In the genomic region with DNA sequence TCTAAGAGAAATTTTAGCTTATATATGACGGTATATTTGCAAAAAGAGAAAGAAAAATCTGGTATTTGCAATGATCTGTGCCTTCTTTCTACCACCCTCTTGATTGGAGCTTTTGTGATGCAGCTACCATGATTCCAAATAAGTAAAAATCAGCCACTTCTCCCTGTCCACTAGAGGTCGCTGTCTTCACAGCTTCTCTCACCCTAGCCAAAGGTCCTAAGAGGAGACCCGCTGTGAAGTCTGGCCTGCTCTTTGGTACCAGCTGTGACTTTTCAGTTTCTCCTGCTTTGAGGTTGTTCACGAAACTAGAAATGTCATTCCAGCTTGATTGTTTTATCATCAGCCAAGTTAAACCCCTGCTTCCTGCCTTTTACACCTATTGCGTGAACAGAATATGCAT, we compare ENCODE assay signal across 9 mouse cellular contexts. TPM values are rescaled to one million over a fixed set of nuclear protein-coding genes. Genes with fewer than 3 reads are reported as not detected.
A peak's percentile ranks its signal among the peaks of the same experiment; 100 is the strongest.
DNase-seq lines count a peak whose midpoint lies in the region; ATAC-seq and TF ChIP-seq lines count a peak whose summit lies in the region.
"Had no signal": no experiment of that assay in that cellular context is flagged by ENCODE, and none has a peak within 500 bp of the region (broad histone marks: within the 10 kb centered on the region; RNA-seq: fewer than 3 reads in every experiment).

No protein-coding gene starts in this region.

- 39% methylated on average over 5 of the region's 5 CpGs for WGBS in intestine, postnatal 0 days
- WGBS in intestine, embryonic 15.5 days, result 29% methylated on average over 5 of the region's 5 CpGs
- WGBS in embryonic facial prominence, embryonic 14.5 days, result 28% methylated on average over 5 of the region's 5 CpGs

- peak; percentile 77 for TF ChIP-seq CTCF in intestine, postnatal 0 days (IDR thresholded peaks at IDR 0.05; ENCODE audit: low read depth)

- H3K4me3 ChIP-seq in intestine, postnatal 0 days (ENCODE audit: low read depth, low read length), result no peak overlapping the region
- H3K4me3 ChIP-seq in intestine, embryonic 15.5 days (replicated peaks), result no peak overlapping the region
- no peak overlapping the region for H3K4me3 ChIP-seq in embryonic facial prominence, embryonic 14.5 days (ENCODE audit: low read depth, low read length)
- H3K4me3 ChIP-seq: myocyte had no signal

- H3K27me3 ChIP-seq in intestine, postnatal 0 days (replicated peaks; ENCODE audit: control insufficient read depth, insufficient read depth, low read length), result no peaks in the 10 kb centered on the region
- H3K27me3 ChIP-seq in intestine, embryonic 15.5 days (replicated peaks), result no peaks in the 10 kb centered on the region
- H3K27me3 ChIP-seq in embryonic facial prominence, embryonic 14.5 days (replicated peaks; ENCODE audit: control insufficient read depth, insufficient read depth, low read length), result peaks cover 8% of the 10 kb centered on the region

- peak; percentile 36 for DNase-seq in CD4-positive helper T cell, adult 2 months (ENCODE audit: low read depth, low spot score)
- peak; percentile 71 for DNase-seq in R1 (ENCODE audit: low read depth, low spot score)
- peak; percentile 59 for DNase-seq in embryonic facial prominence, embryonic 14.5 days (ENCODE audit: low spot score)
- peak; percentile 24 for DNase-seq in lung, postnatal 25 days (ENCODE audit: low spot score)
- no peak for DNase-seq in ovary, postnatal 36 days (ENCODE audit: low spot score)

- H3K36me3 ChIP-seq in intestine, postnatal 0 days (ENCODE audit: control insufficient read depth, insufficient read depth), result no peaks in the 10 kb centered on the region
- no peaks in the 10 kb centered on the region for H3K36me3 ChIP-seq in intestine, embryonic 15.5 days
- H3K36me3 ChIP-seq in embryonic facial prominence, embryonic 14.5 days (ENCODE audit: control insufficient read depth, insufficient read depth, low read length), result no peaks in the 10 kb centered on the region

- no peaks in the 10 kb centered on the region for H3K9me3 ChIP-seq in intestine, postnatal 0 days (ENCODE audit: control insufficient read depth)
- no peaks in the 10 kb centered on the region for H3K9me3 ChIP-seq in intestine, embryonic 15.5 days
- H3K9me3 ChIP-seq in embryonic facial prominence, embryonic 14.5 days (ENCODE audit: control insufficient read depth, low read length), result no peaks in the 10 kb centered on the region

- H3K27ac ChIP-seq in intestine, postnatal 0 days (ENCODE audit: low read depth, low read length), result no peak overlapping the region
- no peak overlapping the region for H3K27ac ChIP-seq in intestine, embryonic 15.5 days
- no peak overlapping the region for H3K27ac ChIP-seq in embryonic facial prominence, embryonic 14.5 days (replicated peaks; ENCODE audit: low read depth, low read length)

- no peak overlapping the region for H3K9ac ChIP-seq in intestine, postnatal 0 days (ENCODE audit: low read depth, low read length)
- H3K9ac ChIP-seq in intestine, embryonic 15.5 days, result no peak overlapping the region
- H3K9ac ChIP-seq in embryonic facial prominence, embryonic 14.5 days (ENCODE audit: low read depth, low read length), result no peak overlapping the region

- H3K4me1 ChIP-seq in intestine, postnatal 0 days (replicated peaks; ENCODE audit: control insufficient read depth, insufficient read depth, low read length), result no peaks in the 10 kb centered on the region
- H3K4me1 ChIP-seq in intestine, embryonic 15.5 days (replicated peaks), result no peaks in the 10 kb centered on the region
- H3K4me1 ChIP-seq in embryonic facial prominence, embryonic 14.5 days (ENCODE audit: control insufficient read depth, insufficient read depth, low read length), result no peaks in the 10 kb centered on the region

- H3K4me2 ChIP-seq in intestine, postnatal 0 days (replicated peaks; ENCODE audit: low read depth), result no peak overlapping the region
- no peak overlapping the region for H3K4me2 ChIP-seq in intestine, embryonic 15.5 days (replicated peaks)
- no peak overlapping the region for H3K4me2 ChIP-seq in embryonic facial prominence, embryonic 14.5 days (ENCODE audit: low read depth, low read length)

- no peak for ATAC-seq in intestine, postnatal 0 days
- ATAC-seq in intestine, embryonic 15.5 days, result no peak
- ATAC-seq in embryonic facial prominence, embryonic 14.5 days (ENCODE audit: low read depth), result no peak
- no peak for ATAC-seq in inflammation-experienced regulatory T-cells, adult 6 months

RNA-seq across cellular contexts. Expression of gene Map3k15, which starts 14.5 kb away (rescaled TPM):
- 0.10 and 0.20 TPM in 2 replicates for polyA plus RNA-seq in intestine, postnatal 0 days (2015; fragmentation: Nextera tagmentation; extraction: Ambion mirVana)
- 0.57 and 0.64 TPM in 2 replicates for polyA plus RNA-seq in intestine, embryonic 15.5 days (2015; fragmentation: Nextera tagmentation; extraction: Ambion mirVana)
- polyA plus RNA-seq in embryonic facial prominence, embryonic 14.5 days (2014; fragmentation: Nextera tagmentation; extraction: Ambion mirVana), result 0.13 and 0.31 TPM in 2 replicates
- under 1 TPM; 0.44 to 0.70 (median 0.64) TPM for polyA plus RNA-seq in inflammation-experienced regulatory T-cells, adult 6 months (2017; shearing (Covaris generic))
